Mouse (Mus musculus): Measurements from ENCODE around the gene Anapc16. TPM values are rescaled to one million over a fixed set of nuclear protein-coding genes. Genes with fewer than 3 reads are reported as not detected.

Gene Anapc16
- polyA plus RNA-seq, 1 experiment from 2014 or later = 67.8 TPM

DNA sequence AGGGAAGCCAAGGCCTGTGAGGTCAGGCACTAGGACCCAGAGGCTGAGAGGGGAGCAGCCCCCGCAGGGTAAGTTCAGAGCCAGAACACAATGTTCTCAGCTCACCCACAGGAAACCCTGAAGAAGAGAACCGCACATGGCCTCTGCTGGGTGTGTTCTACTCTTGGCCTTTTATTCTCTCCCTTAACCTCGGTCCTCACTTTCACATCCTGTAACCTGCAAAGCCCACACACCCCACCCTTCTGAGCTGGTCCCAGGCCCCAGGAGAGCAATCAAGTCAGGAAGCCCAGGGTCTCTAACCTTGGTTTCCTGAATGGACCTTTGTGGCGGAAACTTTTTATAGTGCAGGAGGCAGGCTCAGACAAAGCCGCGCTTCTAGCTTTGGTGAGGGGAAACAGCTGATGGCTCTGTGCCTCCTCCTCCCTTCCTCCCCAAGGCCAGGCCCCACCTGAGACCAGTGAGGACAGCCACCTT, 28.7 kb downstream of the Anapc16 start:
- in situ Hi-C loops (cut with MboI; ENCODE audit: low pct_unique_long_range_greater_than_20kb) = no loop called here
- ChIA-PET CTCF (no interaction called here), POLR2A (no interaction called here)
- no peak for TF ChIP-seq CTCF (IDR thresholded peaks at IDR 0.05)
- no peaks in the 10 kb centered on the region for H3K27me3 ChIP-seq
- no peak for DNase-seq (ENCODE audit: low read depth, low spot score)
- ATAC-seq = no peak

- no peak for DNase-seq (ENCODE audit: low read depth, low spot score)
- TF ChIP-seq CTCF (IDR thresholded peaks at IDR 0.05) = no peak
- no peaks in the 10 kb centered on the region for H3K27me3 ChIP-seq
- ATAC-seq = no peak
- in situ Hi-C loops (cut with MboI; ENCODE audit: low pct_unique_long_range_greater_than_20kb) = no loop called here
- ChIA-PET POLR2A (no interaction called here), CTCF (no interaction called here)
Measured at GRCm38 (mm10) chr10:59973400-59973799, 29.5 kb downstream of the Anapc16 start.

- H3K27me3 ChIP-seq = no peaks in the 10 kb centered on the region
- POLR2A ChIA-PET = no interaction called here
- in situ Hi-C loops (cut with MboI; ENCODE audit: low pct_unique_long_range_greater_than_20kb) = no loop called here
- DNase-seq (ENCODE audit: low read depth, low spot score) = no peak
- CTCF ChIA-PET = no interaction called here
- no peak for TF ChIP-seq CTCF (IDR thresholded peaks at IDR 0.05)
- ATAC-seq = no peak
Measured at GRCm38 (mm10) chr10:59972999-59973398, 29.9 kb downstream of the Anapc16 start.

GRCm38 (mm10) chr10:59972534-59972933, 30.4 kb downstream of the Anapc16 start:
- DNase-seq (ENCODE audit: low read depth, low spot score) (no peak), ATAC-seq (no peak)
- POLR2A ChIA-PET = no interaction called here
- no peaks in the 10 kb centered on the region for H3K27me3 ChIP-seq
- in situ Hi-C loops (cut with MboI; ENCODE audit: low pct_unique_long_range_greater_than_20kb) = no loop called here
- CTCF ChIA-PET = no interaction called here
- TF ChIP-seq CTCF (IDR thresholded peaks at IDR 0.05) = no peak

GRCm38 (mm10) chr10:59971813-59972212, 31.1 kb downstream of the Anapc16 start:
- TF ChIP-seq CTCF (IDR thresholded peaks at IDR 0.05) = no peak
- in situ Hi-C loops (cut with MboI; ENCODE audit: low pct_unique_long_range_greater_than_20kb) = no loop called here
- DNase-seq (ENCODE audit: low read depth, low spot score) (no peak), ATAC-seq (no peak)
- ChIA-PET CTCF (no interaction called here), POLR2A (no interaction called here)
- no peaks in the 10 kb centered on the region for H3K27me3 ChIP-seq

DNA sequence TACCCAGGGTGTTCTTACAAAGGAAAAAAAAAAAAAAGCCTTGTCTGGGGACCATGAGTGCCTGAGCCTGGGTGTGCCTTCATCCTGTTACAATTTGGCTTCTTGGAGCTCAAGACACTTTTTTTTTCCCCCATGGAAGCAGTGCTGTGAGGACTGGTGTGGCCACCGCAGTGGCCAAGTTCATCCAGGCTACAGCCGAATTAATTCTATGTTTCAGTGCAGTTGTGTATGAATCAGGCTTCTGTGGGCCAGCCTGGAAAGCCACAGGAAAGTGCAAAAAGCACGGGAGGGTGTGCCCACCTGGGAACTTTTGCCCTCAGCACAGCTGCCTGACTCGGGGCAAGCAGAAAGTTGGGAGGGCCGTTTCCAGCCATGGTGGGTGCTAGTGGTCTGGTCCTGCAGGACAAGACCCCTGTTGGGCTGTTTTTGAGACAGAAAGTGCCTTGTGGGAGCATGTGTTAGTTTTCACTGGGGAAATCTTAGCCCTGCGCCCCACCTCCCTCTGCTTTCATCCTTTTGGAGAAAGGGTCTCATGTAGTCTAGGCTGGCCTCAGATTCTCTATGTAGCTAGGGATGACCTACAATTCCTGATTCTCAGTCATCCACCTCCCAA, 32.4 kb downstream of the Anapc16 start:
- in situ Hi-C loops (cut with MboI; ENCODE audit: low pct_unique_long_range_greater_than_20kb) = no loop called here
- no peaks in the 10 kb centered on the region for H3K27me3 ChIP-seq
- CTCF ChIA-PET = interaction anchor here (1.0 kb wide), 1 partner anchor 76 kb away, joined by 5 read pairs; no protein-coding TSS in a partner anchor
- POLR2A ChIA-PET = no interaction called here
- no peak for ATAC-seq
- no peak for TF ChIP-seq CTCF (IDR thresholded peaks at IDR 0.05)
- DNase-seq (ENCODE audit: low read depth, low spot score) = no peak

DNA sequence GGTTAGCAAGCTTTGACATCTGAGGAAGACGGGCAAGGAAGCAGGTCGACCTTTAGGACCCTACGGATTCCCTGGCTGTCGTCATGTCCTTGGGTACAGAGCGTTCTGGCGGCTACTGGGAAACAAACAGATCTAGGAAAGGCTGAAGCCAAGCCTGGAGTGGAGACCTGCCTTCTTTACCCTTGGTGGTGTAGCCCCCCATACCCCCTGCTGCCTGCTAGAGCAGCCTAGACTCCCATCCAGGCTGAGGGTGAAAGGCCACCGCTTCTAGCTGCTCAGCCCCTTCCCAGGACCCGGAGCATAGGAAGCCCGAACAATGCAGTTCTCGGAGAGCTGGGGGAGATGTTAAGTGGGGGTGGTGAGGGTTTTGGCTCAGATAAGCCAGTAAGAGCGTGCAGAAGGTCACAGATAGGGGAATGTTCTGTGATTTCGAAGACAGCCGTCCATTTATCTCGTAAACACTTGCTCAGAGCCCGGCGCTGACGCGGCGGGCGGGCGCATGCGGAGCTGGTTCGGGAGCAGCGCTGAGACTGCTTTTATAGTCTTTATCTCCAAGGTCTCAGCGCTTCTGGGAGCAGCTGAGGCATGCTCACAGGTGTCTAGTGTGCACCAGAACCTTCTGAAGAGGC, 33.0 kb downstream of the Anapc16 start:
- ATAC-seq (no peak), DNase-seq (ENCODE audit: low read depth, low spot score) (no peak)
- no peak for TF ChIP-seq CTCF (IDR thresholded peaks at IDR 0.05)
- in situ Hi-C loops (cut with MboI; ENCODE audit: low pct_unique_long_range_greater_than_20kb) = no loop called here
- ChIA-PET POLR2A (interaction anchor here (0.5 to 0.8 kb wide), 2 partner anchors 12 to 133 kb away, joined by 3 to 7 read pairs; no protein-coding TSS in a partner anchor), CTCF (interaction anchor here (1.0 kb wide), 1 partner anchor 75 kb away, joined by 5 read pairs; no protein-coding TSS in a partner anchor)
- no peaks in the 10 kb centered on the region for H3K27me3 ChIP-seq

GRCm38 (mm10) chr10:59967309-59967942, 35.5 kb downstream of the Anapc16 start:
- POLR2A ChIA-PET = interaction anchor here (0.5 to 1.8 kb wide), 2 partner anchors 11 to 20 kb away, joined by 3 to 5 read pairs; no protein-coding TSS in a partner anchor
- TF ChIP-seq CTCF (IDR thresholded peaks at IDR 0.05) = no peak
- in situ Hi-C loops (cut with MboI; ENCODE audit: low pct_unique_long_range_greater_than_20kb) = no loop called here

GRCm38 (mm10) chr10:59966743-59967142, 36.2 kb downstream of the Anapc16 start:
- no peak for ATAC-seq
- TF ChIP-seq CTCF (IDR thresholded peaks at IDR 0.05) = no peak
- POLR2A ChIA-PET = no interaction called here

More at GRCm38 (mm10) chr10:59967309-59967942, 35.5 kb downstream of the Anapc16 start:
- ATAC-seq = no peak
- no peaks in the 10 kb centered on the region for H3K27me3 ChIP-seq
- CTCF ChIA-PET = interaction anchor here (1.1 kb wide), 1 partner anchor 73 kb away, joined by 3 read pairs; no protein-coding TSS in a partner anchor
- no peak for DNase-seq (ENCODE audit: low read depth, low spot score)

GRCm38 (mm10) chr10:59965788-59966187, 37.1 kb downstream of the Anapc16 start:
- no peak for TF ChIP-seq CTCF (IDR thresholded peaks at IDR 0.05)
- H3K27me3 ChIP-seq = no peaks in the 10 kb centered on the region
- ATAC-seq (no peak), DNase-seq (ENCODE audit: low read depth, low spot score) (no peak)
- ChIA-PET POLR2A (interaction anchor here (0.6 kb wide), 1 partner anchor 56 kb away, joined by 3 read pairs; no protein-coding TSS in a partner anchor), CTCF (interaction anchor here (1.5 kb wide), 1 partner anchor 12 kb away, joined by 9 read pairs; no protein-coding TSS in a partner anchor)
- in situ Hi-C loops (cut with MboI; ENCODE audit: low pct_unique_long_range_greater_than_20kb) = no loop called here

More at GRCm38 (mm10) chr10:59966743-59967142, 36.2 kb downstream of the Anapc16 start:
- CTCF ChIA-PET = no interaction called here
- in situ Hi-C loops (cut with MboI; ENCODE audit: low pct_unique_long_range_greater_than_20kb) = no loop called here
- no peaks in the 10 kb centered on the region for H3K27me3 ChIP-seq
- no peak for DNase-seq (ENCODE audit: low read depth, low spot score)

GRCm38 (mm10) chr10:59965362-59965695, 37.6 kb downstream of the Anapc16 start:
- in situ Hi-C loops (cut with MboI; ENCODE audit: low pct_unique_long_range_greater_than_20kb) = no loop called here
- POLR2A ChIA-PET = interaction anchor here (1.2 kb wide), 1 partner anchor 14 kb away, joined by 4 read pairs; the partner anchor contains the start of gene Ddit4
- DNase-seq (ENCODE audit: low read depth, low spot score) = no peak
- no peaks in the 10 kb centered on the region for H3K27me3 ChIP-seq
- CTCF ChIA-PET = interaction anchor here (1.5 kb wide), 1 partner anchor 12 kb away, joined by 9 read pairs; no protein-coding TSS in a partner anchor
- ATAC-seq = no peak
- no peak for TF ChIP-seq CTCF (IDR thresholded peaks at IDR 0.05)

Measured in Patski (cell line).